Mouse (Mus musculus): ENCODE data around the gene Rbms3. TPM values are rescaled to one million over a fixed set of nuclear protein-coding genes. Genes with fewer than 3 reads are reported as not detected.

Gene Rbms3
- total and polyA plus RNA-seq, 3 experiments: not detected

DNA sequence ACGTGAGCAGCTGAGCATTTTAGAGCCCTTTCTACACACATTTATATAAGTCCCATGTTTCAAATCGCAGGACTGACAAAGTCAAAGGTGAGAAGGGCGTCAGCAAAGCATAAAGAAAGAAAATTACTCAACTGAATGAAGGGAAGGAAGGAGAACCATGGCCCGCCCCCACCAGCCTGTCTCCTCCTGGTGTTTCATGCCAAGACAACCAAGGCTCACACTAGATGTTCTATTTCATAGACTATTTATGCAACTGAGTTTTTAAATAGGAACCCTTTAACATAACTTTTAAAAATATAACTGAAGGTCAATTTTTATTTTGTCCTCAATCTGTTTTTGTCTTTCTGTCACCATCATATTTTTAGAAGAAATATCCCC is 989.4 kb downstream of the Rbms3 start:
- Histone ChIP-seq H3K27ac (ENCODE audit: insufficient read depth, low read depth) (no peak overlapping the region), H3K79me2 (replicated peaks; ENCODE audit: control insufficient read depth, extremely low read depth, insufficient read depth, poor library complexity, severe bottlenecking) (no peaks in the 10 kb centered on the region), H3K4me3 (replicated peaks in 1 of 3; ENCODE audit: low read depth in 2 of 3, low read length in 2 of 3, poor library complexity in 1 of 3) (no peak overlapping the region), H3K9ac (ENCODE audit: insufficient read depth, low read depth) (no peak overlapping the region), H3K9me3 (replicated peaks; ENCODE audit: low read length) (peaks cover 2% of the 10 kb centered on the region), H3K4me2 (ENCODE audit: insufficient read depth, low read depth, poor library complexity, severe bottlenecking) (no peak overlapping the region), H3K36me3 (replicated peaks in 1 of 2; ENCODE audit: control insufficient read depth in 1 of 2, insufficient read depth in 1 of 2, low read length in 1 of 2) (no peaks in the 10 kb centered on the region), H3K27me3 (replicated peaks) (peaks cover 11% of the 10 kb centered on the region), H3K4me1 (ENCODE audit: control insufficient read depth in 1 of 2, insufficient read depth in 2 of 2) (no peaks in the 10 kb centered on the region)
- no peak for TF ChIP-seq JUND (conservative IDR thresholded peaks at IDR 0.05; ENCODE audit: low read depth, low read length)
- no peak for TF ChIP-seq NRF1 (IDR thresholded peaks at IDR 0.05; ENCODE audit: low read depth, low read length)
- no peak for TF ChIP-seq RCOR1 (conservative IDR thresholded peaks at IDR 0.05; ENCODE audit: low read depth, low read length)
- TF ChIP-seq MAFK (IDR thresholded peaks at IDR 0.05; ENCODE audit: insufficient replicate concordance, low read length): no peak
- TF ChIP-seq MAX (IDR thresholded peaks at IDR 0.05; ENCODE audit: low read length): no peak
- no peak for TF ChIP-seq SIN3A (IDR thresholded peaks at IDR 0.05; ENCODE audit: low read length)
- no peak for TF ChIP-seq MXI1 (IDR thresholded peaks at IDR 0.05; ENCODE audit: low read depth, low read length)
- TF ChIP-seq JUN (IDR thresholded peaks at IDR 0.05; ENCODE audit: insufficient read depth, low read depth, low read length): no peak
- no peak for TF ChIP-seq CHD2 (IDR thresholded peaks at IDR 0.05; ENCODE audit: low read length)
- TF ChIP-seq POLR2A (IDR thresholded peaks at IDR 0.05; ENCODE audit: low read depth, low read length): no peak
- no peak for TF ChIP-seq TCF12 (IDR thresholded peaks at IDR 0.05; ENCODE audit: low read depth, low read length)
- no peak for TF ChIP-seq GABPA (IDR thresholded peaks at IDR 0.05; ENCODE audit: insufficient replicate concordance, low read depth, low read length)
- no peak for TF ChIP-seq KAT2A (IDR thresholded peaks at IDR 0.05; ENCODE audit: insufficient replicate concordance, low read length)
- TF ChIP-seq POLR2AphosphoS2 (IDR thresholded peaks at IDR 0.05; ENCODE audit: low read depth, low read length): no peak
- TF ChIP-seq USF2 (conservative IDR thresholded peaks at IDR 0.05; ENCODE audit: low read depth, low read length): no peak
- no peak for TF ChIP-seq USF1 (IDR thresholded peaks at IDR 0.05; ENCODE audit: low read depth, low read length)
- no peak for TF ChIP-seq EP300 (IDR thresholded peaks at IDR 0.05; ENCODE audit: low read length)
- no peak for TF ChIP-seq ZKSCAN1 (IDR thresholded peaks at IDR 0.05; ENCODE audit: borderline replicate concordance, low read depth, low read length)
- TF ChIP-seq SMC3 (IDR thresholded peaks at IDR 0.05; ENCODE audit: low read depth, low read length): no peak
- no peak for TF ChIP-seq MYC (IDR thresholded peaks at IDR 0.05; ENCODE audit: low read depth, low read length)
- in situ Hi-C loops (cut with MboI; ENCODE audit: low pct_ligation_motif_present, low pct_unique_long_range_greater_than_20kb, low sequenced_read_pairs) (no loop called here), dilution Hi-C loops (cut with MboI; ENCODE audit: extremely low pct_ligation_motif_present, extremely low pct_unique_long_range_greater_than_20kb, low sequenced_read_pairs) (no loop called here)
- no peak for DNase-seq (ENCODE audit: extremely low read depth)

DNA sequence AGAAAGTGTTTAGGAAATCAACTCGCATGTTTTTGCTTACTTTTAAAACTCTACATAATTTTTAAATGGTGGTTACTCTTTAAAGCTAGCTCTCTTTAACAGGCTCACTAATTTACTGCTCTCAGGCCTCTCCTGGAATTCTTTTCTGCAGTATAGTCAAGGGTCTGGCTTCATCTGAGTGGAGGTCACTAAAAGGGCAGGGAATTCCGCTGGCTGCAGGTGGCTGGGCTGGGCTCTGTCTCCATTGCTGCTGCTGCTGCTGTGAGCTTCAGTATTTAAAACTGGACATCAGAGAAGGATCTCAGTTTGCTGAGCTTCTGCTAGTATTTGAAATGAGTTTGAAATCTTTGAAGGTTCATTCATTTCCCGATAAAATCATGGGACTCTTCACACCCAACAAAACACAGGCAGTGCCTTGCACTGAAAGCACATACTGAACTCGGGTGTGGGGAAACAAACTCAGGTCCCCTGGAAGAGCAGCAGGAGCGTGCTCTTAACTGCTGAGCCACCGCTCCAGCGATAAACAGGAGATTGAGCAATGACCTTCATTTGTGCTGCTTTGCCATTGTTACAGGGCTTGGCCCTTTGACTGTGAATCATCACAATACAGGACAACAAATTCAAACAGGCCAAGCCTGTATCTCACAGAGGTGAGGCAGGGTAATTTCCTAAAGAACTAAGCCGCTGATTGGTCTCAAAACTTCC is 990.0 kb downstream of the Rbms3 start:
- H3K79me2 ChIP-seq (replicated peaks; ENCODE audit: control insufficient read depth, extremely low read depth, insufficient read depth, poor library complexity, severe bottlenecking): no peaks in the 10 kb centered on the region
- DNase-seq (ENCODE audit: extremely low read depth): no peak
- in situ Hi-C loops (cut with MboI; ENCODE audit: low pct_ligation_motif_present, low pct_unique_long_range_greater_than_20kb, low sequenced_read_pairs) (no loop called here), dilution Hi-C loops (cut with MboI; ENCODE audit: extremely low pct_ligation_motif_present, extremely low pct_unique_long_range_greater_than_20kb, low sequenced_read_pairs) (no loop called here)
- H3K9ac ChIP-seq (ENCODE audit: insufficient read depth, low read depth): no peak overlapping the region
- TF ChIP-seq ZMIZ1 (IDR thresholded peaks at IDR 0.05; ENCODE audit: low read depth, low read length): no peak
- TF ChIP-seq UBTF (IDR thresholded peaks at IDR 0.05; ENCODE audit: low read depth, low read length): no peak
- no peak for TF ChIP-seq MXI1 (IDR thresholded peaks at IDR 0.05; ENCODE audit: low read depth, low read length)
- TF ChIP-seq RAD21 (IDR thresholded peaks at IDR 0.05; ENCODE audit: low read depth, low read length): no peak
- TF ChIP-seq POLR2AphosphoS2 (IDR thresholded peaks at IDR 0.05; ENCODE audit: low read depth, low read length): no peak
- TF ChIP-seq E2F4 (IDR thresholded peaks at IDR 0.05; ENCODE audit: insufficient replicate concordance, low read depth, low read length): no peak
- TF ChIP-seq RCOR1 (conservative IDR thresholded peaks at IDR 0.05; ENCODE audit: low read depth, low read length): no peak
- no peak for TF ChIP-seq TBP (conservative IDR thresholded peaks at IDR 0.05; ENCODE audit: low read depth, low read length)
- no peak for TF ChIP-seq CHD2 (IDR thresholded peaks at IDR 0.05; ENCODE audit: low read length)
- no peak for TF ChIP-seq MYC (IDR thresholded peaks at IDR 0.05; ENCODE audit: low read depth, low read length)
- no peak for TF ChIP-seq MAFK (IDR thresholded peaks at IDR 0.05; ENCODE audit: insufficient replicate concordance, low read length)
- TF ChIP-seq USF2 (conservative IDR thresholded peaks at IDR 0.05; ENCODE audit: low read depth, low read length): no peak
- TF ChIP-seq SMC3 (IDR thresholded peaks at IDR 0.05; ENCODE audit: low read depth, low read length): no peak
- TF ChIP-seq CTCF (conservative IDR thresholded peaks at IDR 0.05 in 1 of 2, IDR thresholded peaks at IDR 0.05 in 1 of 2; ENCODE audit: low read depth in 2 of 2, low read length in 2 of 2): no peak
- H3K9me3 ChIP-seq (replicated peaks; ENCODE audit: low read length): peaks cover 2% of the 10 kb centered on the region
- no peak overlapping the region for H3K27ac ChIP-seq (ENCODE audit: insufficient read depth, low read depth)
- no peaks in the 10 kb centered on the region for H3K36me3 ChIP-seq (replicated peaks in 1 of 2; ENCODE audit: control insufficient read depth in 1 of 2, insufficient read depth in 1 of 2, low read length in 1 of 2)
- no peak overlapping the region for H3K4me3 ChIP-seq (replicated peaks in 1 of 3; ENCODE audit: low read depth in 2 of 3, low read length in 2 of 3, poor library complexity in 1 of 3)
- no peaks in the 10 kb centered on the region for H3K4me1 ChIP-seq (ENCODE audit: control insufficient read depth in 1 of 2, insufficient read depth in 2 of 2)
- no peak overlapping the region for H3K4me2 ChIP-seq (ENCODE audit: insufficient read depth, low read depth, poor library complexity, severe bottlenecking)
- H3K27me3 ChIP-seq (replicated peaks): peaks cover 11% of the 10 kb centered on the region
